Mouse (Mus musculus): ENCODE measurements at regions not wholly inside any gene's neighbourhood (a gene's known extent, or its start where the extent isn't known, plus 50 kb on each side); places are given as distances from the start of the nearest gene placed in this dataset.

DNA sequence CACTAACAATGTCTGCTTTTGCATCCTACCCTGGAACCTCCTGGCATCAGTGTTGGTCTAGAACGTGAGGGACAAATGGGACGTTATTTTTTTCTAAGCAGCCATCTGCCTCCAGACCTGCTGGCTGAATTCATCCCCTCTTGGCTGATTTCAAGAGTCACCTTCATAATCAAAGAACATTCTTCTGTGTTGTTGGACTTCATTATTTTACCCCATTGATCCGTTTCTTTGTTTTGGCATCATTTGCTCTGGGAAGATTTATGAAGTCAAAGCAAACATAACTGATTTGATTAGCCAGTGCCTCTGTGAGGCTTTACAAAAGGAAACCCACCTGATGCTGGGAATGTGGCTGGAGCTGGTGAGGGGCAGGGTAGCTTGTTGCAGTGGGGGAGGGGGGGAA is 158.0 kb downstream of the Fam43a start:
- H3K36me3 ChIP-seq (ENCODE audit: control insufficient read depth, insufficient read depth), result no peaks in the 10 kb centered on the region
- no peak for ATAC-seq
- 69% methylated on average over 3 of the region's 3 CpGs for WGBS
- no peak overlapping the region for H3K9ac ChIP-seq (ENCODE audit: low read depth, low read length)
- H3K4me3 ChIP-seq (ENCODE audit: low read depth, low read length), result no peak overlapping the region
- no peaks in the 10 kb centered on the region for H3K9me3 ChIP-seq (ENCODE audit: control insufficient read depth)
- no peak for TF ChIP-seq CTCF (IDR thresholded peaks at IDR 0.05; ENCODE audit: low read depth)
- 0 out of 2 replicates have a peak, but pooled peaks cover 9% of the 10 kb centered on the region for H3K4me1 ChIP-seq (replicated peaks; ENCODE audit: control insufficient read depth, insufficient read depth, low read length)
- no peak overlapping the region for H3K27ac ChIP-seq (ENCODE audit: low read depth, low read length)
- H3K4me2 ChIP-seq (replicated peaks; ENCODE audit: low read depth), result 0 out of 2 replicates have a peak overlapping the region, but pooled peaks have one; percentile 9
- no peaks in the 10 kb centered on the region for H3K27me3 ChIP-seq (replicated peaks; ENCODE audit: control insufficient read depth, insufficient read depth, low read length)

DNA sequence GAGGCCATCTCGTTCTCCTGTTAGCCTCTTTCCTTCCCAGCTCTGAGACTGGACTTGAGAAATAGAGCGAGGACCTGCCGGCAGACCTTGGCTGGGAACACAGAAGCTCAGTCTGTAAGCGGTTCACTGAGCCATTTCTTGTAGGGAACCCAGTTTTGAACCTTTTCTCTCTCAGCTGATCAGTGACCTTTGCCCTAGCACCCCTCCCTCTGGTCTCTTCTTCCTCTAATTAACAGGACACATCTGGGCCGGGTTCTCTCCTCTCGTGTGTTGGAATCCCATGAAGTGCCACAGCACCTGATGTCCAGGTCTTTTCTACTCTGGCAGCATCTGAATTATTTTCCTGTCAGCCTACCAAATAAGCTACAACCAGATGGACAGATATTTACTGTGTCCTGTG is 158.5 kb downstream of the Fam43a start:
- WGBS, result 56% methylated on average over 6 of the region's 6 CpGs

DNA sequence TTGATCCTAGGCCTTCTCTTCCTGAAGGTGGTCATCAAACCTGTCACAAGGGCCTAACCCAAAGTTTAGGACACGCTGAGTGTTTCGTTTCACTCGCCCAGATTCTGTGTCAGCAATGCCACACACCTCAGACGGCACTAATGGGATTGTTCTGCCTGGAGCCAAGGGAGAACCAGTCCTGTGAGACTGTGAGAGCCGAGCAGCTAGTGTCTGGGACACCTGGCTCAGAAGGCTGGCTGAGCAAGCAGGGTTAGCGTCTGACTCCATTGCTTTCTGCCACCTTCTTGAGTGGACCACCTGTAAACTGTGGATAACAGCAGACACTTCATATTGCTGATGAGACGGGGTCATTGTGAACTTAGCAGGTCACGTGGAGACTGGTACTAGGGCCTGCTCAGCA is 160.0 kb downstream of the Fam43a start:
- H3K27me3 ChIP-seq (replicated peaks; ENCODE audit: control insufficient read depth, insufficient read depth, low read length), result no peaks in the 10 kb centered on the region
- H3K27ac ChIP-seq (ENCODE audit: low read depth, low read length), result no peak overlapping the region
- no peak overlapping the region for H3K4me2 ChIP-seq (replicated peaks; ENCODE audit: low read depth)
- no peak overlapping the region for H3K9ac ChIP-seq (ENCODE audit: low read depth, low read length)
- 73% methylated on average over 8 of the region's 8 CpGs for WGBS
- H3K4me3 ChIP-seq (ENCODE audit: low read depth, low read length), result no peak overlapping the region
- TF ChIP-seq CTCF (IDR thresholded peaks at IDR 0.05; ENCODE audit: low read depth), result no peak
- no peaks in the 10 kb centered on the region for H3K36me3 ChIP-seq (ENCODE audit: control insufficient read depth, insufficient read depth)
- no peak for ATAC-seq
- H3K4me1 ChIP-seq (replicated peaks; ENCODE audit: control insufficient read depth, insufficient read depth, low read length), result 0 out of 2 replicates have a peak, but pooled peaks cover 9% of the 10 kb centered on the region
- H3K9me3 ChIP-seq (ENCODE audit: control insufficient read depth), result no peaks in the 10 kb centered on the region

More for the DNA sequence above, 158.5 kb downstream of the Fam43a start:
- H3K36me3 ChIP-seq (ENCODE audit: control insufficient read depth, insufficient read depth), result no peaks in the 10 kb centered on the region
- H3K9me3 ChIP-seq (ENCODE audit: control insufficient read depth), result no peaks in the 10 kb centered on the region
- TF ChIP-seq CTCF (IDR thresholded peaks at IDR 0.05; ENCODE audit: low read depth), result no peak
- 0 out of 2 replicates have a peak overlapping the region, but pooled peaks have one; percentile 9 for H3K4me2 ChIP-seq (replicated peaks; ENCODE audit: low read depth)
- H3K4me3 ChIP-seq (ENCODE audit: low read depth, low read length), result no peak overlapping the region
- no peak overlapping the region for H3K9ac ChIP-seq (ENCODE audit: low read depth, low read length)
- no peaks in the 10 kb centered on the region for H3K27me3 ChIP-seq (replicated peaks; ENCODE audit: control insufficient read depth, insufficient read depth, low read length)
- H3K27ac ChIP-seq (ENCODE audit: low read depth, low read length), result no peak overlapping the region
- 0 out of 2 replicates have a peak, but pooled peaks cover 9% of the 10 kb centered on the region for H3K4me1 ChIP-seq (replicated peaks; ENCODE audit: control insufficient read depth, insufficient read depth, low read length)
- no peak for ATAC-seq

DNA sequence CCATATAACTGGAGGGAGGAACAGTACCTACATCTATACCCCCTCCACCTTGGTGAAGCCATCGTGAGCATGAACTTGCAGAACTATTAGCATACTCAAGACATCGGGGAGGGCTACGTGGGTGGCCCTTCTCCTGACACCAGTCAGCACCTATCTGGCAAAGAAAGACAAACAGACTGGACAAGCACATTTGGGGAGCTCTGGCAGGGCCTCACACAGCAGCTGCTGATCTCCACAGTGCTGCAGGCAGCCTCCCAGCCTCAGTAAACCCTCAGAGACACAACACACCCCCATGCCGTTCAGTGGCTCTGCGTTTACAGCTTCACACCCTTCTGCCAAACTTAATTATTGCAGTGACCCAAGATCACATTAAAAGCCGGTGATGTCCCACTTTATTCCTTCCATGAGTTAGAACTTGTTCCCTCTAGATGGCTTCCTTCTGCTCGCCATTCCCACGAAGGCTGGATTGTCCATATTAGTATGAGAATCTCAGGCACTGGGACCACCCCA is 161.7 kb downstream of the Fam43a start:
- H3K36me3 ChIP-seq (ENCODE audit: control insufficient read depth, insufficient read depth), result no peaks in the 10 kb centered on the region
- no peak for TF ChIP-seq CTCF (IDR thresholded peaks at IDR 0.05; ENCODE audit: low read depth)

DNA sequence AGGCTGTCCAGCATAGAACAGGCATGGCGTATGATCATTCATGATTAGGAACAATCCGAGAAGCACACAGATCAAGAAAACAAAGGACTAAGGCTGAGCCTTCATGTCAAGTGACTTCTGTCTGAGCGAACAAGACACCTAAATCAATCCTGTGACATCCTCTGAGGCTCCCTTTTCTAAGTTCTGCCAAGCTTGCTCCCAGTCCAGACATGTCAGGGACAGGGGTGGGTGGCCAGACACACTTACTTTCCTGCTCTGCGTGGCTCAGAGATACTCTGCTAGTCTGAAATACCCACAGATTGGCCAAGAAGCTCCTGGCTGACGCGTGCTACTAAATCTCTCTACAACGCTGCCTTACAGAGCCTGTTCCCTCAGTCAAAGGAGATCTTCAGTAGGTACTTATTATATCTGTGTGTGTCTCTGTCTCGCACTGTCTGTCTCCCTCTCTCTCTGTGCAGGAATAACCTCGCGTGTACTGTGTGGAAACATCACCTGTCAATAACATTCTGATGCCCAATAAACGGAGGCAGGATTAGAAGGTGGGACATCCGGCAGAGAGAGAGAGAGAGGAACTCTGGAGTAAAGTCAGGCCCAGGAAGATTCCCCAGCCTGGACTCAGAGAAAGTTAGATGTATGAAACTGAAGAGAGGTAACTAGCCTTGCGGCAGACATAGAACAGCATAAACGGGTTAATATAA is 163.5 kb downstream of the Fam43a start:
- no peaks in the 10 kb centered on the region for H3K27me3 ChIP-seq (replicated peaks; ENCODE audit: control insufficient read depth, insufficient read depth, low read length)
- no peaks in the 10 kb centered on the region for H3K9me3 ChIP-seq (ENCODE audit: control insufficient read depth)
- no peak for ATAC-seq
- no peaks in the 10 kb centered on the region for H3K36me3 ChIP-seq (ENCODE audit: control insufficient read depth, insufficient read depth)
- WGBS, result 74% methylated on average over 14 of the region's 14 CpGs
- no peak overlapping the region for H3K9ac ChIP-seq (ENCODE audit: low read depth, low read length)
- no peak overlapping the region for H3K4me2 ChIP-seq (replicated peaks; ENCODE audit: low read depth)
- TF ChIP-seq CTCF (IDR thresholded peaks at IDR 0.05; ENCODE audit: low read depth), result no peak
- no peak overlapping the region for H3K4me3 ChIP-seq (ENCODE audit: low read depth, low read length)
- 0 out of 2 replicates have a peak, but pooled peaks cover 6% of the 10 kb centered on the region for H3K4me1 ChIP-seq (replicated peaks; ENCODE audit: control insufficient read depth, insufficient read depth, low read length)
- H3K27ac ChIP-seq (ENCODE audit: low read depth, low read length), result no peak overlapping the region

More for the DNA sequence above, 161.7 kb downstream of the Fam43a start:
- Histone ChIP-seq H3K27me3 (replicated peaks; ENCODE audit: control insufficient read depth, insufficient read depth, low read length) (no peaks in the 10 kb centered on the region), H3K4me1 (replicated peaks; ENCODE audit: control insufficient read depth, insufficient read depth, low read length) (0 out of 2 replicates have a peak, but pooled peaks cover 9% of the 10 kb centered on the region), H3K9me3 (ENCODE audit: control insufficient read depth) (no peaks in the 10 kb centered on the region), H3K4me3 (ENCODE audit: low read depth, low read length) (no peak overlapping the region), H3K27ac (ENCODE audit: low read depth, low read length) (no peak overlapping the region), H3K9ac (ENCODE audit: low read depth, low read length) (no peak overlapping the region), H3K4me2 (replicated peaks; ENCODE audit: low read depth) (no peak overlapping the region)
- ATAC-seq, result no peak
- 55% methylated on average over 8 of the region's 8 CpGs for WGBS

DNA sequence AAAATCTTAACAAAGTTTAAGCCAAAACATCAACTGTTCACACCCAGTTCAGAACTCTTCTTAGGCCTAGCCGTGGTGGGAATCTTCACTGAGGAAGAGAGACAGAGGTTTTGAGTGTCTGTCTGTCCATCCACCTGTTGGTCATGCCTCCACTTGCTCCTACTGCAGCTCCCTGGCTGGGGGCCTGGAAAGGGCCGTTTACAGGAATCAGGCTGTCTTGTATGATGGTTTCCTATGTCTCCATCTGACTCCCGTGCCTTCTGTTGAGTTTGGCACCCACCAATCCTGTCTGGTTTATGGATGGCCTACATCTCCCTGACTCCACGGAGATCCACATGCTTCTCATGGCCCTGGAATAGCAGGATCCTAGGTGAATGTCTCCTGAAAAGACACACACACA is 166.1 kb downstream of the Fam43a start:
- H3K9me3 ChIP-seq (ENCODE audit: control insufficient read depth), result no peaks in the 10 kb centered on the region
- TF ChIP-seq CTCF (IDR thresholded peaks at IDR 0.05; ENCODE audit: low read depth), result no peak
- no peak overlapping the region for H3K27ac ChIP-seq (ENCODE audit: low read depth, low read length)
- 84% methylated on average over 4 of the region's 4 CpGs for WGBS
- H3K9ac ChIP-seq (ENCODE audit: low read depth, low read length), result no peak overlapping the region
- H3K4me2 ChIP-seq (replicated peaks; ENCODE audit: low read depth), result no peak overlapping the region
- no peak for ATAC-seq
- H3K27me3 ChIP-seq (replicated peaks; ENCODE audit: control insufficient read depth, insufficient read depth, low read length), result no peaks in the 10 kb centered on the region
- H3K36me3 ChIP-seq (ENCODE audit: control insufficient read depth, insufficient read depth), result no peaks in the 10 kb centered on the region
- H3K4me3 ChIP-seq (ENCODE audit: low read depth, low read length), result no peak overlapping the region
- H3K4me1 ChIP-seq (replicated peaks; ENCODE audit: control insufficient read depth, insufficient read depth, low read length), result no peaks in the 10 kb centered on the region

All from intestine, postnatal 0 days (tissue).